Mouse (Mus musculus) midbrain, embryonic 16.5 days (tissue): ENCODE measurements around the gene Ybx2. TPM values are rescaled to one million over a fixed set of nuclear protein-coding genes. Genes with fewer than 3 reads are reported as not detected.

Experiments used
- ATAC-seq: fragments of 200-750 bp; cut with Nextera tagmentation; 2 replicates; pipeline ENCODE4 v1.8.0; 2017; ENCODE audit warnings: moderate TSS enrichment
- H3K27ac ChIP-seq: fragments of 300-500 bp; sonication (generic); 2 replicates; pipeline ENCODE4 v1.5.1; 2014; ENCODE audit warnings: mild to moderate bottlenecking, low read length, mixed read lengths
- H3K27me3 ChIP-seq: fragments of 300-500 bp; sonication (generic); 2 replicates; pipeline ENCODE4 v1.6.1; 2014; ENCODE audit warnings: low read depth, low read length, mixed read lengths; ENCODE audit not compliant: control insufficient read depth, insufficient read depth
- H3K36me3 ChIP-seq: fragments of 300-500 bp; sonication (generic); 2 replicates; pipeline ENCODE4 v1.6.1; 2014; ENCODE audit warnings: mild to moderate bottlenecking, low read length, moderate library complexity, mixed read lengths; ENCODE audit not compliant: control insufficient read depth, insufficient read depth
- H3K4me1 ChIP-seq: fragments of 300-500 bp; sonication (generic); 2 replicates; pipeline ENCODE4 v1.6.1; 2014; ENCODE audit warnings: mild to moderate bottlenecking, low read length, mixed read lengths; ENCODE audit not compliant: control insufficient read depth, insufficient read depth
- H3K4me2 ChIP-seq: fragments of 300-500 bp; sonication (generic); 2 replicates; pipeline ENCODE4 v1.6.1; 2014; ENCODE audit warnings: mild to moderate bottlenecking, low read length, mixed read lengths
- H3K4me3 ChIP-seq: fragments of 300-500 bp; sonication (generic); 2 replicates; pipeline ENCODE4 v1.5.1; 2014; ENCODE audit warnings: low read depth, mild to moderate bottlenecking, low read length, moderate library complexity, mixed read lengths
- H3K9ac ChIP-seq: fragments of 300-500 bp; sonication (generic); 2 replicates; pipeline ENCODE4 v1.6.1; 2014; ENCODE audit warnings: low read depth, low read length, mixed read lengths
- H3K9me3 ChIP-seq: fragments of 300-500 bp; sonication (generic); replicated peaks from 2 replicates; pipeline ENCODE4 v1.6.1; 2014; ENCODE audit warnings: mild to moderate bottlenecking, low read length, mixed read lengths; ENCODE audit not compliant: control insufficient read depth, poor library complexity, severe bottlenecking
- WGBS: fragments of 180-500 bp; shearing (Covaris S2); extraction: QIAGEN DNeasy Blood & Tissue Kit; methylation state at CpG from one replicate; pipeline ENCODE4 v1.1.7; 2014; 5-methylcytosine and 5-hydroxymethylcytosine counted together
- polyA plus RNA-seq: library from polyadenylated mRNA; unstranded; fragments of >200 nt; fragmentation: Nextera tagmentation; extraction: Ambion mirVana; gene quantifications from 2 replicates; pipeline ENCODE4 v1.2.1, GENCODE M21; 2015

The Ybx2 gene
- polyA plus RNA-seq, 1 experiment from 2014 or later = 7.2 TPM

GRCm38 (mm10) chr11:69974907-69975306, 39.3 kb downstream of the Ybx2 start:
- peaks cover 10% of the 10 kb centered on the region for H3K4me1 ChIP-seq
- H3K36me3 ChIP-seq = peaks cover 20% of the 10 kb centered on the region
- WGBS = 95% methylated on average over 2 of the region's 2 CpGs
- H3K27me3 ChIP-seq = no peaks in the 10 kb centered on the region
- ATAC-seq = no peak
- H3K9ac ChIP-seq = no peak overlapping the region
- H3K4me3 ChIP-seq = no peak overlapping the region
- H3K9me3 ChIP-seq = no peaks in the 10 kb centered on the region
- no peak overlapping the region for H3K27ac ChIP-seq
- no peak overlapping the region for H3K4me2 ChIP-seq

- WGBS = 92% methylated on average over 4 of the region's 4 CpGs
- H3K36me3 ChIP-seq = peaks cover 20% of the 10 kb centered on the region
- ATAC-seq = no peak
Observed at GRCm38 (mm10) chr11:69976271-69976670, 40.7 kb downstream of the Ybx2 start.

GRCm38 (mm10) chr11:69979827-69980195, 44.2 kb downstream of the Ybx2 start:
- peaks cover 26% of the 10 kb centered on the region for H3K4me1 ChIP-seq
- 4% methylated on average over 16 of the region's 16 CpGs for WGBS
- H3K36me3 ChIP-seq = peaks cover 14% of the 10 kb centered on the region
- H3K9me3 ChIP-seq = no peaks in the 10 kb centered on the region
- H3K27ac ChIP-seq = peak overlapping the region; percentile 98
- peak overlapping the region; percentile 98 for H3K4me3 ChIP-seq
- no peaks in the 10 kb centered on the region for H3K27me3 ChIP-seq
- ATAC-seq = no peak
- peak overlapping the region; percentile 99 for H3K9ac ChIP-seq
- H3K4me2 ChIP-seq = peak overlapping the region; percentile 92

More at GRCm38 (mm10) chr11:69976271-69976670, 40.7 kb downstream of the Ybx2 start:
- Histone ChIP-seq H3K27ac (no peak overlapping the region), H3K9ac (no peak overlapping the region), H3K4me3 (no peak overlapping the region), H3K9me3 (no peaks in the 10 kb centered on the region), H3K4me2 (no peak overlapping the region), H3K4me1 (peaks cover 10% of the 10 kb centered on the region), H3K27me3 (no peaks in the 10 kb centered on the region)

- H3K4me2 ChIP-seq = peak overlapping the region; percentile 92
Observed at GRCm38 (mm10) chr11:69980196-69981140, 44.9 kb downstream of the Ybx2 start.

GRCm38 (mm10) chr11:69981141-69981762, 45.7 kb downstream of the Ybx2 start, which contains the start of gene Ctdnep1:
Ctdnep1 (plus strand) TSS chr11:69981156.
- Histone ChIP-seq H3K36me3 (peaks cover 16% of the 10 kb centered on the region), H3K4me1 (peaks cover 26% of the 10 kb centered on the region), H3K27me3 (no peaks in the 10 kb centered on the region), H3K27ac (peak within 1 kb of the TSS; percentile 98), H3K4me2 (peak within 1 kb of the TSS; percentile 92), H3K4me3 (peak within 1 kb of the TSS; percentile 98), H3K9ac (peak within 1 kb of the TSS; percentile 99), H3K9me3 (no peaks in the 10 kb centered on the region)
- WGBS = under 1% methylated on average over 40 of the region's 43 CpGs
- ATAC-seq = peak; percentile 43; the same call in 1 of the 2 replicates

More at GRCm38 (mm10) chr11:69980196-69981140, 44.9 kb downstream of the Ybx2 start:
- H3K27ac ChIP-seq = peak overlapping the region; percentile 98
- peaks cover 26% of the 10 kb centered on the region for H3K4me1 ChIP-seq
- H3K27me3 ChIP-seq = no peaks in the 10 kb centered on the region
- H3K4me3 ChIP-seq = peak overlapping the region; percentile 98
- H3K36me3 ChIP-seq = peaks cover 18% of the 10 kb centered on the region
- WGBS = under 1% methylated on average over 43 of the region's 60 CpGs
- no peaks in the 10 kb centered on the region for H3K9me3 ChIP-seq
- peak overlapping the region; percentile 99 for H3K9ac ChIP-seq
- peak; percentile 92 for ATAC-seq

- peak within 1 kb of the TSS; percentile 99 for H3K9ac ChIP-seq
Observed at GRCm38 (mm10) chr11:69982225-69982624, 46.6 kb downstream of the Ybx2 start, which contains the start of gene Elp5. Elp5 (minus strand) TSS chr11:69982517.

GRCm38 (mm10) chr11:69982877-69983276, 47.3 kb downstream of the Ybx2 start:
- H3K27ac ChIP-seq = no peak overlapping the region
- H3K9ac ChIP-seq = peak overlapping the region; percentile 99
- 20% methylated on average over 5 of the region's 5 CpGs for WGBS
- peaks cover 21% of the 10 kb centered on the region for H3K36me3 ChIP-seq
- peaks cover 26% of the 10 kb centered on the region for H3K4me1 ChIP-seq
- no peaks in the 10 kb centered on the region for H3K27me3 ChIP-seq
- peak overlapping the region; percentile 66 for H3K4me2 ChIP-seq
- no peak for ATAC-seq
- H3K4me3 ChIP-seq = no peak overlapping the region
- H3K9me3 ChIP-seq = no peaks in the 10 kb centered on the region

More at GRCm38 (mm10) chr11:69982225-69982624, 46.6 kb downstream of the Ybx2 start, which contains the start of gene Elp5:
- Histone ChIP-seq H3K9me3 (no peaks in the 10 kb centered on the region), H3K27me3 (no peaks in the 10 kb centered on the region), H3K4me2 (peak within 1 kb of the TSS; percentile 66), H3K36me3 (peaks cover 19% of the 10 kb centered on the region), H3K4me1 (peaks cover 26% of the 10 kb centered on the region), H3K27ac (peak within 1 kb of the TSS; percentile 98), H3K4me3 (peak within 1 kb of the TSS; percentile 98)
- 65% methylated on average over 8 of the region's 8 CpGs for WGBS
- ATAC-seq = no peak

GRCm38 (mm10) chr11:69983377-69983776, 47.8 kb downstream of the Ybx2 start:
- no peaks in the 10 kb centered on the region for H3K27me3 ChIP-seq
- peaks cover 24% of the 10 kb centered on the region for H3K36me3 ChIP-seq
- H3K4me1 ChIP-seq = peaks cover 26% of the 10 kb centered on the region
- no peak overlapping the region for H3K27ac ChIP-seq
- whole genome bisulfite sequencing = 86% methylated on average over 4 of the region's 4 CpGs
- no peaks in the 10 kb centered on the region for H3K9me3 ChIP-seq
- ATAC-seq = no peak
- peak overlapping the region; percentile 66; the same call in 1 of the 2 replicates for H3K4me2 ChIP-seq
- peak overlapping the region; percentile 99; the same call in 1 of the 2 replicates for H3K9ac ChIP-seq
- H3K4me3 ChIP-seq = no peak overlapping the region
